Mouse (Mus musculus): ENCODE results near the gene Adam15. TPM values are rescaled to one million over a fixed set of nuclear protein-coding genes. Genes with fewer than 3 reads are reported as not detected.
A peak's percentile ranks its signal among the peaks of the same experiment; 100 is the strongest.

Gene Adam15
- total RNA-seq, 2 experiments from 2014 or later = 35.0 to 40.1 TPM

- no peak for DNase-seq
- intact Hi-C loops (cut with DNase I; ENCODE audit: low total_unique reads) = no loop called here
Observed at GRCm38 (mm10) chr3:89332013-89332412, 17.8 kb downstream of the Adam15 start.

GRCm38 (mm10) chr3:89331561-89331960, 18.2 kb downstream of the Adam15 start:
- intact Hi-C loops (cut with DNase I; ENCODE audit: low total_unique reads) = no loop called here

GRCm38 (mm10) chr3:89330948-89331347, 18.8 kb downstream of the Adam15 start:
- DNase-seq = no peak
- intact Hi-C loops (cut with DNase I; ENCODE audit: low total_unique reads) = no loop called here

More at GRCm38 (mm10) chr3:89331561-89331960, 18.2 kb downstream of the Adam15 start:
- DNase-seq = no peak

GRCm38 (mm10) chr3:89330346-89330745, 19.4 kb downstream of the Adam15 start:
- DNase-seq = no peak
- intact Hi-C loops (cut with DNase I; ENCODE audit: low total_unique reads) = no loop called here

GRCm38 (mm10) chr3:89328623-89329022, 21.2 kb downstream of the Adam15 start:
- intact Hi-C loops (cut with DNase I; ENCODE audit: low total_unique reads) = no loop called here

GRCm38 (mm10) chr3:89327371-89327870, 22.4 kb downstream of the Adam15 start:
- intact Hi-C loops (cut with DNase I; ENCODE audit: low total_unique reads) = no loop called here
- DNase-seq = no peak

More at GRCm38 (mm10) chr3:89328623-89329022, 21.2 kb downstream of the Adam15 start:
- no peak for DNase-seq

GRCm38 (mm10) chr3:89325882-89326281, 23.9 kb downstream of the Adam15 start:
- intact Hi-C loops (cut with DNase I; ENCODE audit: low total_unique reads) = no loop called here
- DNase-seq = no peak

- DNase-seq = peak; percentile 49
- intact Hi-C loops (cut with DNase I; ENCODE audit: low total_unique reads) = no loop called here
Observed at GRCm38 (mm10) chr3:89322514-89323165, 27.2 kb downstream of the Adam15 start, which contains the start of gene Efna3. Efna3 (minus strand) TSS chr3:89322965.

- intact Hi-C loops (cut with DNase I; ENCODE audit: low total_unique reads) = no loop called here
- DNase-seq = no peak
Observed at GRCm38 (mm10) chr3:89322131-89322500, 27.7 kb downstream of the Adam15 start.

- no peak for DNase-seq
- intact Hi-C loops (cut with DNase I; ENCODE audit: low total_unique reads) = no loop called here
Observed at GRCm38 (mm10) chr3:89321183-89322130, 28.3 kb downstream of the Adam15 start.

- no peak for DNase-seq
- intact Hi-C loops (cut with DNase I; ENCODE audit: low total_unique reads) = no loop called here
Observed at GRCm38 (mm10) chr3:89320581-89321182, 29.1 kb downstream of the Adam15 start.

- intact Hi-C loops (cut with DNase I; ENCODE audit: low total_unique reads) = loop anchor here (5.0 to 10.0 kb wide), 2 partner anchors 38 to 165 kb away; no protein-coding TSS in a partner anchor
- DNase-seq = no peak
Observed at GRCm38 (mm10) chr3:89319591-89320350, 30.0 kb downstream of the Adam15 start.

GRCm38 (mm10) chr3:89318971-89319590, 30.7 kb downstream of the Adam15 start:
- intact Hi-C loops (cut with DNase I; ENCODE audit: low total_unique reads) = loop anchor here (5.0 to 10.0 kb wide), 2 partner anchors 38 to 166 kb away; no protein-coding TSS in a partner anchor
- DNase-seq = no peak

GRCm38 (mm10) chr3:89318316-89318715, 31.5 kb downstream of the Adam15 start:
- DNase-seq = no peak
- intact Hi-C loops (cut with DNase I; ENCODE audit: low total_unique reads) = loop anchor here (5.0 to 10.0 kb wide), 2 partner anchors 39 to 166 kb away; no protein-coding TSS in a partner anchor

- DNase-seq = no peak
- intact Hi-C loops (cut with DNase I; ENCODE audit: low total_unique reads) = loop anchor here (5.0 to 10.0 kb wide), 2 partner anchors 40 to 168 kb away; no protein-coding TSS in a partner anchor
Observed at GRCm38 (mm10) chr3:89317246-89317645, 32.5 kb downstream of the Adam15 start.

- intact Hi-C loops (cut with DNase I; ENCODE audit: low total_unique reads) = loop anchor here (5.0 to 10.0 kb wide), 2 partner anchors 40 to 168 kb away; no protein-coding TSS in a partner anchor
- DNase-seq = peak; percentile 79
Observed at GRCm38 (mm10) chr3:89316833-89317232, 33.0 kb downstream of the Adam15 start.

GRCm38 (mm10) chr3:89315930-89316831, 33.6 kb downstream of the Adam15 start:
- intact Hi-C loops (cut with DNase I; ENCODE audit: low total_unique reads) = loop anchor here (5.0 to 10.0 kb wide), 2 partner anchors 41 to 169 kb away; no protein-coding TSS in a partner anchor
- DNase-seq = no peak

Measured in gastrocnemius, postnatal 14 days (tissue).